12 mouse cellular contexts compared by ENCODE assay signal in genomic region chr7:97171719-97172118, GRCm38 (mm10).
DNase-seq lines count a peak whose midpoint lies in the region; ATAC-seq and TF ChIP-seq lines count a peak whose summit lies in the region.
"Had no signal": no experiment of that assay in that cellular context is flagged by ENCODE, and none has a peak within 500 bp of the region (broad histone marks: within the 10 kb centered on the region; RNA-seq: fewer than 3 reads in every experiment).

No protein-coding gene starts in this region.

- peaks cover 10% of the 10 kb centered on the region for H3K4me1 ChIP-seq in heart, postnatal 0 days (ENCODE audit: control insufficient read depth, insufficient read depth)
- H3K4me1 ChIP-seq in lung, postnatal 0 days (ENCODE audit: insufficient read depth, low read depth, low read length): no peaks in the 10 kb centered on the region
- peaks cover 15% of the 10 kb centered on the region for H3K4me1 ChIP-seq in liver, embryonic 11.5 days (replicated peaks; ENCODE audit: control insufficient read depth, insufficient read depth, low read length)
- H3K4me1 ChIP-seq: embryonic facial prominence, embryonic 13.5 days had no signal

- DNase-seq in heart, postnatal 0 days (ENCODE audit: low spot score): no peak
- no peak for DNase-seq in heart, adult 9 months (ENCODE audit: low spot score in 2 of 2)
- DNase-seq in lung, postnatal 0 days (ENCODE audit: low spot score): peak; percentile 36
- DNase-seq in lung, adult 18-20 months: no peak
- DNase-seq in liver, embryonic 11.5 days (ENCODE audit: low spot score): no peak
- DNase-seq in layer of hippocampus, adult 9-10 months (ENCODE audit: low spot score): no peak
- no peak for DNase-seq in cerebellum, postnatal 25 days
- DNase-seq: adrenal gland, postnatal 25 days; cerebellum, adult 11-12 months had no signal

- TF ChIP-seq CTCF in heart, postnatal 0 days (IDR thresholded peaks at IDR 0.05; ENCODE audit: low read depth): no peak
- TF ChIP-seq CTCF in lung, postnatal 0 days (IDR thresholded peaks at IDR 0.05): no peak

- H3K4me2 ChIP-seq in heart, postnatal 0 days (ENCODE audit: low read depth, low read length): peak overlapping the region; percentile 17; the same call in 1 of the 2 replicates
- no peak overlapping the region for H3K4me2 ChIP-seq in lung, postnatal 0 days (replicated peaks; ENCODE audit: low read depth, low read length)
- 0 out of 2 replicates have a peak overlapping the region, but pooled peaks have one; percentile 35 for H3K4me2 ChIP-seq in liver, embryonic 11.5 days
- H3K4me2 ChIP-seq: embryonic facial prominence, embryonic 13.5 days had no signal

- no peak overlapping the region for H3K4me3 ChIP-seq in heart, postnatal 0 days (ENCODE audit: low read depth, low read length)
- H3K4me3 ChIP-seq in lung, postnatal 0 days (ENCODE audit: low read depth, low read length): no peak overlapping the region
- H3K4me3 ChIP-seq in liver, embryonic 11.5 days (ENCODE audit: low read depth, low read length): no peak overlapping the region
- H3K4me3 ChIP-seq: embryonic facial prominence, embryonic 13.5 days had no signal

- H3K27me3 ChIP-seq in heart, postnatal 0 days (ENCODE audit: control insufficient read depth, insufficient read depth, low read length): no peaks in the 10 kb centered on the region
- no peaks in the 10 kb centered on the region for H3K27me3 ChIP-seq in lung, postnatal 0 days (replicated peaks; ENCODE audit: insufficient read depth, low read length)
- no peaks in the 10 kb centered on the region for H3K27me3 ChIP-seq in liver, embryonic 11.5 days (replicated peaks; ENCODE audit: control insufficient read depth, insufficient read depth, low read length)
- H3K27me3 ChIP-seq: embryonic facial prominence, embryonic 13.5 days had no signal

- TF ChIP-seq EP300 in heart, postnatal 0 days (IDR thresholded peaks at IDR 0.05; ENCODE audit: low read depth): no peak
- no peak for TF ChIP-seq EP300 in lung, postnatal 0 days (IDR thresholded peaks at IDR 0.05)

- peak overlapping the region; percentile 63 for H3K27ac ChIP-seq in heart, postnatal 0 days (ENCODE audit: low read depth)
- 0 out of 2 replicates have a peak overlapping the region, but pooled peaks have one; percentile 22 for H3K27ac ChIP-seq in lung, postnatal 0 days (ENCODE audit: low read length)
- no peak overlapping the region for H3K27ac ChIP-seq in liver, embryonic 11.5 days (ENCODE audit: low read depth, low read length)
- H3K27ac ChIP-seq: embryonic facial prominence, embryonic 13.5 days had no signal

- no peaks in the 10 kb centered on the region for H3K36me3 ChIP-seq in heart, postnatal 0 days (replicated peaks; ENCODE audit: control insufficient read depth, insufficient read depth, low read length)
- no peaks in the 10 kb centered on the region for H3K36me3 ChIP-seq in lung, postnatal 0 days (ENCODE audit: insufficient read depth, low read length)
- H3K36me3 ChIP-seq in liver, embryonic 11.5 days (ENCODE audit: control insufficient read depth, insufficient read depth, low read length): no peaks in the 10 kb centered on the region
- H3K36me3 ChIP-seq: embryonic facial prominence, embryonic 13.5 days had no signal

- H3K9ac ChIP-seq in heart, postnatal 0 days (replicated peaks; ENCODE audit: low read depth, low read length): peak overlapping the region; percentile 26; the same call in 1 of the 2 replicates
- H3K9ac ChIP-seq in lung, postnatal 0 days (replicated peaks; ENCODE audit: low read depth): no peak overlapping the region
- H3K9ac ChIP-seq in liver, embryonic 11.5 days (ENCODE audit: low read depth, low read length): no peak overlapping the region
- H3K9ac ChIP-seq: embryonic facial prominence, embryonic 13.5 days had no signal

- WGBS in heart, postnatal 0 days: 41% methylated on average over 4 of the region's 4 CpGs
- 30% methylated on average over 4 of the region's 4 CpGs for WGBS in lung, postnatal 0 days
- 38% methylated on average over 4 of the region's 4 CpGs for WGBS in liver, embryonic 11.5 days

- H3K9me3 ChIP-seq in heart, postnatal 0 days (replicated peaks; ENCODE audit: control insufficient read depth, low read length): no peaks in the 10 kb centered on the region
- H3K9me3 ChIP-seq in lung, postnatal 0 days (ENCODE audit: low read length): no peaks in the 10 kb centered on the region
- H3K9me3 ChIP-seq in liver, embryonic 11.5 days (ENCODE audit: control insufficient read depth, low read length): no peaks in the 10 kb centered on the region
- H3K9me3 ChIP-seq: embryonic facial prominence, embryonic 13.5 days had no signal

- ATAC-seq in heart, postnatal 0 days (ENCODE audit: insufficient read depth, low read depth): no peak
- no peak for ATAC-seq in lung, postnatal 0 days
- ATAC-seq in liver, embryonic 11.5 days (replicated peaks; ENCODE audit: low FRiP score): no peak
- ATAC-seq in monocyte, adult 5-6 weeks (replicated peaks; ENCODE audit: insufficient number of reproducible peaks, low FRiP score, low TSS enrichment, poor library complexity, severe bottlenecking): peak; percentile 63
- ATAC-seq: forebrain, embryonic 14.5 days had no signal
